Mouse (Mus musculus) heart, adult 2 months (tissue): Measurements from ENCODE around the gene Spred2. TPM values are rescaled to one million over a fixed set of nuclear protein-coding genes. Genes with fewer than 3 reads are reported as not detected.

Experiments used
- DNase-seq, 2 experiments: peaks; one replicate each; pipeline ENCODE4 v3.0.0; 2021
- H3K27ac ChIP-seq: fragments of 200-600 bp; 2 replicates; pipeline ENCODE4 v1.8.1; 2022
- H3K27me3 ChIP-seq: fragments of 200-500 bp; 2 replicates; pipeline ENCODE4 v1.6.1; 2012; ENCODE audit warnings: mild to moderate bottlenecking, low read length, inconsistent platforms, mixed read lengths; ENCODE audit not compliant: control insufficient read depth, insufficient read depth
- H3K36me3 ChIP-seq: fragments of 200-500 bp; 2 replicates; pipeline ENCODE4 v1.6.1; 2012; ENCODE audit warnings: low read length, inconsistent platforms; ENCODE audit not compliant: control insufficient read depth, insufficient read depth
- H3K4me1 ChIP-seq: fragments of 200-500 bp; 2 replicates; pipeline ENCODE4 v1.6.1; 2011; ENCODE audit warnings: low read length; ENCODE audit not compliant: control insufficient read depth, insufficient read depth
- H3K4me3 ChIP-seq: fragments of 200-600 bp; 2 replicates; pipeline ENCODE4 v1.8.1; 2022
- H3K79me2 ChIP-seq: fragments of 200-500 bp; replicated peaks from 2 replicates; pipeline ENCODE4 v1.6.1; 2012; ENCODE audit warnings: mild to moderate bottlenecking, inconsistent platforms, low read length, moderate library complexity, mixed read lengths; ENCODE audit not compliant: control insufficient read depth, insufficient read depth
- H3K9ac ChIP-seq: fragments of 200-500 bp; 2 replicates; pipeline ENCODE4 v1.6.1; 2012; ENCODE audit warnings: low read depth, mild to moderate bottlenecking, control low read depth, inconsistent platforms, low read length, mixed read lengths
- CTCF ChIP-seq: fragments of 200-600 bp; IDR thresholded peaks from 2 replicates; pipeline ENCODE4 v1.8.1; 2022; ENCODE audit warnings: antibody characterized with exemption, mild to moderate bottlenecking, moderate library complexity
- EP300 ChIP-seq: fragments of 200-500 bp; IDR thresholded peaks from 2 replicates; pipeline ENCODE4 v1.6.1; 2011; ENCODE audit warnings: low read depth, low read length, control low read depth; ENCODE audit not compliant: insufficient read depth
- POLR2A ChIP-seq: fragments of 200-500 bp; IDR thresholded peaks from 2 replicates; pipeline ENCODE4 v1.6.1; 2011; ENCODE audit warnings: mild to moderate bottlenecking, low read depth, low read length, control low read depth; ENCODE audit not compliant: insufficient read depth
- WGBS: fragments of 180-500 bp; shearing (Covaris S2); methylation state at CpG from one replicate; pipeline ENCODE4 v1.1.7; 2018; 5-methylcytosine and 5-hydroxymethylcytosine counted together
- intact Hi-C: fragments of 180-260 bp; cut with DNase I; formaldehyde crosslinking; loops from one replicate; pipeline ENCODE4 v1.15.1; 2025
- polyA plus RNA-seq: library from polyadenylated mRNA; depleted of rRNA; stranded (reverse); fragments of >200 nt; gene quantifications from 2 replicates; pipeline ENCODE4 v1.2.3, GENCODE M21; 2012
- total RNA-seq, 2 experiments: library from RNA; stranded (reverse); gene quantifications; 2 replicates each; pipeline ENCODE4 v1.2.3; 2021

The Spred2 gene
- total and polyA plus RNA-seq, 3 experiments, result 18.5 to 22.1 (median 22.0) TPM

DNA sequence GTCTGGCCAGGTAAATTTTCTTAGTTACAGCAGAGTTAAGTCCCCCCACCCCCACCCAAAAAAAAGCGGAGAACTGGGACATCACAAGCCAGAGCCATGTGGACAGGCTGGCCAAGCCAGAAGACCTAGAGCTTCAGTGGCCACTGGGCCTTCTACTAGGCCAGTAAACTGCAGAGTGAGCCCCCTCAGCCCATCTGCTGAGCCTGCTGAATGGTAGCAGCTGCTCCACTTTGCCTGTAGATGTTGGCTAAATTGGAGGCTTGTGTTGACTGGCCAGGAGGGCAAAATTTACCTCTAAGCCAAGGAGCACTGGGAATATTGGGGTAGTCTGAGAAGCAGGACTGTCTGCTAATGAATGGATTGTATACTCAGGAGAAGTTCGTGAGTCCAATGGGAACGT, 36.4 kb downstream of the Spred2 start:
- no peak for DNase-seq
- no peak overlapping the region for H3K9ac ChIP-seq
- H3K4me1 ChIP-seq, result peaks cover 25% of the 10 kb centered on the region
- no peak for TF ChIP-seq POLR2A
- TF ChIP-seq CTCF, result no peak
- peaks cover 8% of the 10 kb centered on the region for H3K79me2 ChIP-seq
- intact Hi-C loops, result no loop called here
- H3K27me3 ChIP-seq, result no peaks in the 10 kb centered on the region
- no peak overlapping the region for H3K4me3 ChIP-seq
- 85% methylated on average over 3 of the region's 3 CpGs for WGBS
- peaks cover 4% of the 10 kb centered on the region; the same call in 1 of the 2 replicates for H3K36me3 ChIP-seq
- H3K27ac ChIP-seq, result no peak overlapping the region

DNA sequence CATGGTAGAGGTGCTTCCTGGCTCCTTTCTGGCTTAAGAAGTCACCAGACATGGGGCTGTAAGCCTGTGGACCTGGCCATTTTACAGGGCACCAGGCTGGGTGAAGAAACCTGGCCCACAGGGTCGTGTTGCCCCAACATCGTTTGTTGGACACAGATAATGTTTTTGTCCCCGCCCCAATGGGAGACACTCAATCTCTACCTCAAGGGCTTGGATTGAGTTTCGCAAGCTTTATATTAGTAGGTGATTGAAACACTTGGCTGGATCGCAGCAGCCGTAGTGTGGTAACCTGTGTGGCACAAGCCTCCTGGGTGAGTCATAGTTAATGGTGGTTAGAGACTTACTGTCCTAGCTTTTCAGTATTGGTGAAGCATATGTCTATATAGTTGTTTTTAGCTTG, 36.9 kb downstream of the Spred2 start:
- H3K79me2 ChIP-seq, result peaks cover 8% of the 10 kb centered on the region
- TF ChIP-seq EP300 (no peak), POLR2A (no peak), CTCF (no peak)
- peaks cover 28% of the 10 kb centered on the region for H3K4me1 ChIP-seq
- no peak overlapping the region for H3K9ac ChIP-seq
- H3K4me3 ChIP-seq, result no peak overlapping the region
- DNase-seq, result no peak
- 84% methylated on average over 6 of the region's 6 CpGs for WGBS
- intact Hi-C loops, result no loop called here
- H3K27me3 ChIP-seq, result no peaks in the 10 kb centered on the region
- H3K27ac ChIP-seq, result no peak overlapping the region
- H3K36me3 ChIP-seq, result peaks cover 7% of the 10 kb centered on the region

DNA sequence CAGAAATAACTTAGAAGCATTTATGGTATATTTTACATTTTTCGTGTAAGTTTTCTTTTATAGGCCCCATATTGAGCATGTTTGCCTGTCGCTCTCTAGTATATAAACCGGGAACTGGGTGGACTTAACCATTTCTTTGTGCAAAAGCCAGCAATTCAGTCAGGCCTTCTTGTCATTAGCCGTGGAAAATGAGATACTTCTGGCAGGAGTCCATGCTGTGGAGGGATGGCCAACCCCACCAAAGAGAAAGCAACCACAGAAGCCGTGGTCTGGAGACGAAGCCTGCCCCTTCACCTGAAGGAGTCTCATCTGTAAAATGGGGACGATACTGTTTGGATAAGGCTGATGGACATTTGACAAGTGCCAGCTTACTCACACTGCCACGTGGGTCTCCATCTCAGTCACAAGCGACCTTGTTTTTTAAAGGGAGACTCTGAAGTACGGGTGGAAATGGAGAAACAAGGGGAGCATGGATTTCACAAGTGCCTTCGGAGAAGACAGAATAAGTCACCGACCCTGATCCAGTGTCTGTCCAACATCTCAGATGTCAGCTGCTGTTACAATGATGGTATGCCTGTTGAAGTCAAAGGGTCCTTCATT, 37.7 kb downstream of the Spred2 start:
- intact Hi-C loops, result loop anchor here (2.0 kb wide), 1 partner anchor 13 kb away; no protein-coding TSS in a partner anchor
- 49% methylated on average over 12 of the region's 12 CpGs for WGBS
- H3K27ac ChIP-seq, result peak overlapping the region; percentile 86
- H3K36me3 ChIP-seq, result peaks cover 10% of the 10 kb centered on the region
- peaks cover 5% of the 10 kb centered on the region; the same call in 1 of the 2 replicates for H3K79me2 ChIP-seq
- TF ChIP-seq CTCF (no peak), POLR2A (no peak), EP300 (no peak)
- no peaks in the 10 kb centered on the region for H3K27me3 ChIP-seq
- H3K4me3 ChIP-seq, result peak overlapping the region; percentile 35; the same call in 1 of the 2 replicates
- H3K4me1 ChIP-seq, result peaks cover 31% of the 10 kb centered on the region
- peak overlapping the region; percentile 16; the same call in 1 of the 2 replicates for H3K9ac ChIP-seq
- DNase-seq, result no peak

DNA sequence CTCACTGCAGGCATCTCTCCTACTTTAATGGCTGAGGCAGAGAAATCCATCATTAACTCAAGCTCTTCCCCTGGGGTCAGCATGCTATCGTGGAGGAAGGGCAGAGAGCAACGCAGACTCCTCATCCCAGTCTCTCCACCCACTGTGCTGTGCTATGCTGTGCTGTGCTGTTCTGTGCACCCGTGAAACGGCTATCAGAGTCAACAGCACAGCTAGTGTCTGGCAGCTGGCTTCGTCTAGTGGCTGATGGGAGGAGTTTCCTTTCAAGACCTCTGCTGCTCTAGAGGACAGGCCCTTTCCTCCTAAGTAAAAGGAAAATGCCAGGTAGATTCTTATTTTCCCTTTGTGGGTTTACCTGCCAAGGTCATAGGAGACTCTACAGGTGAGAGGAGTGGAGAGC, 38.6 kb downstream of the Spred2 start:
- peaks cover 10% of the 10 kb centered on the region for H3K36me3 ChIP-seq
- WGBS, result 12% methylated on average over 5 of the region's 5 CpGs
- peaks cover 33% of the 10 kb centered on the region for H3K4me1 ChIP-seq
- TF ChIP-seq POLR2A (peak; percentile 79), EP300 (no peak; the same call in 1 of the 2 replicates)
- no peaks in the 10 kb centered on the region for H3K27me3 ChIP-seq
- peak overlapping the region; percentile 35 for H3K9ac ChIP-seq
- H3K79me2 ChIP-seq, result peaks cover 6% of the 10 kb centered on the region; the same call in 1 of the 2 replicates
- H3K27ac ChIP-seq, result peak overlapping the region; percentile 86
- peak overlapping the region; percentile 35 for H3K4me3 ChIP-seq
- intact Hi-C loops, result loop anchor here (1.0 to 2.0 kb wide), 2 partner anchors 14 to 37 kb away; no protein-coding TSS in a partner anchor
- DNase-seq, result peak in 1 of 2 experiments; percentile 56

DNA sequence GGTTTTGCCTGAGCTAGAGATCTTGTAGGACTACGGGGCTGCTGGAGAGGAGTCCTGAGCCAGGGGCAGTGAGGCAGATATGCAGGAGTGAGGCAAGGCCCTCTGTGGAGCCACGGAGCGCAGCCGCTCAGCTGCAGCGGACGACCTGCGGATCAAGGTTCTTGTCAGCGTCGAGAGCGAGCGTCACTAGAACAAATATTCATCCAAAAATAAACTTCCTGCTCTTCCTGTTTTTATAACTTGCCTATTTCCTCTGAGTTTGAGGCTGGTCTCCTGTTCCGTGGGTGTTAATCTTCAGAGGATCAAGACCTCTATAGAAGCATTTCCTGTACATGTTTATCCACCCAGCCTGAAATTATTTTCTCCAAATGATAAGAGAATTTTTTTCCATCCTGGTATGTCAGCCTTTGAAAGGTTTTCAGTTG, 39.6 kb downstream of the Spred2 start:
- peak in 1 of 2 experiments; percentile 54 for DNase-seq
- intact Hi-C loops, result loop anchor here (1.0 to 2.0 kb wide), 3 partner anchors 15 to 38 kb away; no protein-coding TSS in a partner anchor
- H3K27ac ChIP-seq, result peak overlapping the region; percentile 86
- peak overlapping the region; percentile 35 for H3K9ac ChIP-seq
- H3K27me3 ChIP-seq, result no peaks in the 10 kb centered on the region
- peaks cover 10% of the 10 kb centered on the region for H3K36me3 ChIP-seq
- H3K4me1 ChIP-seq, result peaks cover 33% of the 10 kb centered on the region
- 23% methylated on average over 12 of the region's 12 CpGs for WGBS
- TF ChIP-seq POLR2A (peak; percentile 86), CTCF (no peak), EP300 (0 out of 2 replicates have a peak, but pooled peaks have one; percentile 64)
- H3K79me2 ChIP-seq, result peaks cover 5% of the 10 kb centered on the region; the same call in 1 of the 2 replicates
- H3K4me3 ChIP-seq, result peak overlapping the region; percentile 21

DNA sequence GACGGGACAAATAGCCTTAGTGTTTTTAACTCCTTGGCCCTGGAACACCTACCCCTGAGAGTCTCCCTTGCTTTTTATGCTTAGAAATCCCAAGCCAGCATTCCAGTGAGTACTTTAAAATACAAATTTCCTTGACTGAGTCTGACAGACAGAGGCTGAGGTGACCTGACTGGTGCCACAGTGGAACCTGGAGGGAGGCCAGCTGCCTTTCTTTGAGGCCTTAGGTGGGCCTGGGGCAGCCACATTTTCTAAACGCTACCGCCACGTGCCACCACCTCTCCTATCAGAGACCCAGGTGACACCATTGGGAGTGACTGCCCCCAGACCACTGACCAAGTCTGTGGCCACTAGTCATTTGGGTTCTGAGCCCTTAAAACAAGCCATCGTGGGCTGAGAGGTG, 40.2 kb downstream of the Spred2 start:
- Histone ChIP-seq H3K4me1 (peaks cover 35% of the 10 kb centered on the region), H3K9ac (peak overlapping the region; percentile 63)
- TF ChIP-seq EP300 (no peak), CTCF (no peak), POLR2A (no peak)

More for the DNA sequence above, 40.2 kb downstream of the Spred2 start:
- Histone ChIP-seq H3K36me3 (peaks cover 10% of the 10 kb centered on the region), H3K4me3 (peak overlapping the region; percentile 3), H3K79me2 (peaks cover 6% of the 10 kb centered on the region), H3K27ac (peak overlapping the region; percentile 86), H3K27me3 (no peaks in the 10 kb centered on the region)
- DNase-seq, result no peak
- intact Hi-C loops, result loop anchor here (2.0 kb wide), 1 partner anchor 20 kb away; no protein-coding TSS in a partner anchor
- 54% methylated on average over 5 of the region's 5 CpGs for WGBS
